Mouse (Mus musculus): Measurements from ENCODE around the gene Fut9.

Gene Fut9

GRCm38 (mm10) chr4:25684976-25685375, 115.1 kb downstream of the Fut9 start:
- no peak for TF ChIP-seq GATA4 (IDR thresholded peaks at IDR 0.05; ENCODE audit: insufficient replicate concordance, low read length)

- TF ChIP-seq GATA4 (IDR thresholded peaks at IDR 0.05; ENCODE audit: insufficient replicate concordance, low read length), result no peak
Observed at GRCm38 (mm10) chr4:25664196-25664595, 135.8 kb downstream of the Fut9 start.

GRCm38 (mm10) chr4:25661204-25661727, 138.8 kb downstream of the Fut9 start:
- no peak for TF ChIP-seq GATA4 (IDR thresholded peaks at IDR 0.05; ENCODE audit: insufficient replicate concordance, low read length)

- TF ChIP-seq GATA4 (IDR thresholded peaks at IDR 0.05; ENCODE audit: insufficient replicate concordance, low read length), result no peak
Observed at GRCm38 (mm10) chr4:25658792-25659191, 141.3 kb downstream of the Fut9 start.

- TF ChIP-seq GATA4 (IDR thresholded peaks at IDR 0.05; ENCODE audit: insufficient replicate concordance, low read length), result no peak
Observed at GRCm38 (mm10) chr4:25651902-25652301, 148.1 kb downstream of the Fut9 start.

- no peak for TF ChIP-seq GATA4 (IDR thresholded peaks at IDR 0.05; ENCODE audit: insufficient replicate concordance, low read length)
Observed at GRCm38 (mm10) chr4:25648107-25648506, 151.9 kb downstream of the Fut9 start.

- no peak for TF ChIP-seq GATA4 (IDR thresholded peaks at IDR 0.05; ENCODE audit: insufficient replicate concordance, low read length)
Observed at GRCm38 (mm10) chr4:25647593-25647992, 152.5 kb downstream of the Fut9 start.

- TF ChIP-seq GATA4 (IDR thresholded peaks at IDR 0.05; ENCODE audit: insufficient replicate concordance, low read length), result no peak
Observed at GRCm38 (mm10) chr4:25645580-25645979, 154.5 kb downstream of the Fut9 start.

- no peak for TF ChIP-seq GATA4 (IDR thresholded peaks at IDR 0.05; ENCODE audit: insufficient replicate concordance, low read length)
Observed at GRCm38 (mm10) chr4:25641993-25642392, 158.1 kb downstream of the Fut9 start.

GRCm38 (mm10) chr4:25633262-25633661, 166.8 kb downstream of the Fut9 start:
- TF ChIP-seq GATA4 (IDR thresholded peaks at IDR 0.05; ENCODE audit: insufficient replicate concordance, low read length), result no peak

GRCm38 (mm10) chr4:25628113-25628512, 171.9 kb downstream of the Fut9 start:
- TF ChIP-seq GATA4 (IDR thresholded peaks at IDR 0.05; ENCODE audit: insufficient replicate concordance, low read length), result no peak

GRCm38 (mm10) chr4:25627467-25627866, 172.6 kb downstream of the Fut9 start:
- no peak for TF ChIP-seq GATA4 (IDR thresholded peaks at IDR 0.05; ENCODE audit: insufficient replicate concordance, low read length)

- TF ChIP-seq GATA4 (IDR thresholded peaks at IDR 0.05; ENCODE audit: insufficient replicate concordance, low read length), result no peak
Observed at GRCm38 (mm10) chr4:25627039-25627438, 173.0 kb downstream of the Fut9 start.

- TF ChIP-seq GATA4 (IDR thresholded peaks at IDR 0.05; ENCODE audit: insufficient replicate concordance, low read length), result no peak
Observed at GRCm38 (mm10) chr4:25623176-25623575, 176.9 kb downstream of the Fut9 start.

GRCm38 (mm10) chr4:25617301-25617700, 182.7 kb downstream of the Fut9 start:
- TF ChIP-seq GATA4 (IDR thresholded peaks at IDR 0.05; ENCODE audit: insufficient replicate concordance, low read length), result no peak

- no peak for TF ChIP-seq GATA4 (IDR thresholded peaks at IDR 0.05; ENCODE audit: insufficient replicate concordance, low read length)
Observed at GRCm38 (mm10) chr4:25613426-25613825, 186.6 kb downstream of the Fut9 start.

- TF ChIP-seq GATA4 (IDR thresholded peaks at IDR 0.05; ENCODE audit: insufficient replicate concordance, low read length), result no peak
Observed at GRCm38 (mm10) chr4:25610481-25610880, 189.6 kb downstream of the Fut9 start.
